Mouse (Mus musculus) right cerebral cortex, postnatal 14 days (tissue): ENCODE measurements around the gene Adamts18.

Experiments
- DNase-seq: peaks from one replicate; pipeline ENCODE4 v3.0.0; 2022

Adamts18 gene

DNA sequence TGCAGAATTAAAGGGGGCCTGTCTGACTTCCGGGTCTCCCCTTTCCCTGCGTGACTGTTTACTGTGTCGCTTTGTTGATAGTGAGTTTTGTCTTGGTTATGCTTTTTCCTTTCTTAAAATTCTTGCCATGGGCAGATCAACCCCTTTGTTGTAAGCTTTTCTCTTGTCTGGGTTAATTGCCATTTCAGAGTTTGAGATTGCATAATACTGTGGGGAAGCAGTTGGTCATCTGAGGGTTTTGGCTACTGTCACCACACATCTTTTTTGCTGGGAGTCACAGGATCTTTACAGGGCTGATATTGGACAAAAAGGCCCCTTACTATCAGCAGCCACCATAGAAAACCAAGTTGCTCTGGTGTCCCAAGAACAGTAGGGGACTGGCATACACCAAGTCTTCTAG is 96.2 kb downstream of the Adamts18 start:
- DNase-seq, result no peak

DNA sequence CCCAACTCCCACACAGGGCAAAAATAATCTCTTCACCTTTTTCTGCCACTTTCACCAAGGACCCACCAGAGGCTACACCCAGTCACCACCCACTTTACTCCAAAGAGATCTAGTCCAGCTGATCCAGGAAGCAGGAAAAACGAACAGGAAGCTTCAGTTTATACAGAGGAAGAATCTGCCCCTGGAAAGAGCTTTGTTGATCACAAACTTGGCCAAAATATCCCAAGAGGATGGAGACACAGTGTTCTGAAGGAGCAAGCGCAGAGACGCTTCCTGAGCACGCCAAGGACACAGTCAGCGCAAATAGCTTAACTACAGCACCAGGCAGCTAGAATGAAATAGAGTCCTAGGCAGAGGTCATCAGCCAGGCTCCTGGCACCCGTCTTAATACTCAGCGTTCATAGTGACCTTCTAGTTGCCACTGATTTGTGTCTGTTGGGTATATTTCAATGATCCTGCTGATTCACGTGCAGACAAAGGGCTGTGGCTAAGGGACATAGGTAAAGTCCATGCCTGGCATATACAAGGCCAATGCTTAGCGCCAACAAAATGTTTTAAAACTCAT is 113.0 kb downstream of the Adamts18 start:
- no peak for DNase-seq

DNA sequence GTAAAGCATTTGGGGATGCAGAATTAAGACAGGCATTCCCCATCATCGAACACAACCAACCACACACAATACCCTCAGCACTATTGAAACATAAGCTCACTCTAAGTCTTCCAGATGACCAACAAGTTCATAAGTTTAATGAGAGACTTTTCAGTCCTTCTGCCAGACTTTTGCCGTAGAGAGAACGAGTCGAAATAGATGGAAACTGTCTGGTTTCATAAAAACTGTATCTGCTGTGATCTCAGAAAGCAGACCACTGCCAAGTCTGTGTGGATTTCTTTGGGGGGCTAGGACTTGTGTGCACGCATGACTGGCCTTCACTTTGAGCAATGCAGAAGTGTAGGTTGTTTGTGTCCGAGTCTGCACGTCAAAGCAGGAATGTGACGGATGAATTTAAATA is 123.2 kb downstream of the Adamts18 start:
- DNase-seq, result no peak

DNA sequence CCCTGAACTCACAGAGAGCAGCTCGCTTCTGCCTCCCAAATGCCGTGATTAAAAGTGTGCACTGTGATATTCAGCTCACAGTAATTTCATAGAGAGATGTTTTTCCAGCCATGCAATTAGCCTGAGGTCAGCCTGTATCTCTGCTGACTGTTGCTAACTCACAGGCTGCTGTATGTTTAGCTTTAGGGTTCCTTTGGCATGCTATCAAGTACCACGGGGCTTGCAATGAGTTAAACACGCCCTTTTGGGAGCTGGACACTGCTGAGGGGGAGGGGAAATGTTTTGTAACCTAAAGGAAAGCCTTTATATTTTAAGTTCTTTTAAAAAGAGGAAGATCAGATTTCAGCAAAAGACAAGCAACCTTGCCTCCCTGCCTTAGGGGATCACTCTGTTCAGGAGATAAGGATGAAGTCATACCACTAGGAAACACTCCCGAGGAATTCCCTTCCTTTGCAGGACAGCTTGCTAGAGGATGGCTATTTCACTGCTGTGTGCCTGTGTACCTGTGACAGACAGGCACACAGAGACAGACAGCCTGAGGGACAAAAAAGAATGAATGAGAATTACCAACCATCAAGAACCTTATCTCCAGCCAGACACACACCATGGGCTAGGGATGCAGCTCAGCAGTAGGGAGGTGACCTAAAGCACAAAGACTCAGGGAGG is 124.5 kb downstream of the Adamts18 start:
- DNase-seq, result no peak

DNA sequence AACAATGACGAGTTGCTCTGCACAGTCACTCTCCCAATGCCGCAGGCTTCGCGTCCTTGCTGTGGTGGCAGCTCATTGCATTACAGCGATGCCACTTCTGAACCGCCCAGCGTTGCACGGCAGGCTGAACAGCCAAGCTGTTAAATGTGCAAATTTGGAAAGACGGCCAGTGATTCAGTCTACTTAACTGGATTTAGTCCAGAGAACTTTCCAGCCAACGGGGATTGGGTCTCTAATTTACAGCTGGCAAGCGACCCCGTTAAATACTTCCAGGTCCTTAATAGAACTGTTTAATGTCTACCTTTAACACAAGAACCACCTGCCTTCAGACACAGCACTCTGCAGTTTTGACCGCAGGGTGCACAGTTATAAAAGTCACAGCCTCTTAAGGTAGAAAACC is 127.1 kb downstream of the Adamts18 start:
- DNase-seq, result peak; percentile 19

DNA sequence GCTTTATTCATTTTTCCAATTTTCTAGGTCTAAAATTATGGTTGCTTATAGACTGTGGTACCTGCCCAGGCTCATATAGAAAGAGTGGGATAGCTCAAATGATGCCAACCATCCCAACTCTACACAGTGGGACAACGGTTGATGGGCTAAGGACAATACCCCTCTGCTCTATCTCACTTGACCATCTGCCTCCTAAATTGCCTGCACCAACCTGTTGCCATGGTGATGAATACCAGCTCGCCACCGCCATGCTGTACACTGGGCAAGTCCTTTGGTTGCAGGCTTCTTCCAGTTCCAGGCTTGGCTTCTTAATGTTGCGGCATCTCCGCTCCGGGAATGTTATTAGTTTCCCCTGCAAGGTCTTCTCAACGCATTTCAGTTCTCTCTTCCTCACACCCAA is 143.6 kb downstream of the Adamts18 start:
- DNase-seq, result no peak

DNA sequence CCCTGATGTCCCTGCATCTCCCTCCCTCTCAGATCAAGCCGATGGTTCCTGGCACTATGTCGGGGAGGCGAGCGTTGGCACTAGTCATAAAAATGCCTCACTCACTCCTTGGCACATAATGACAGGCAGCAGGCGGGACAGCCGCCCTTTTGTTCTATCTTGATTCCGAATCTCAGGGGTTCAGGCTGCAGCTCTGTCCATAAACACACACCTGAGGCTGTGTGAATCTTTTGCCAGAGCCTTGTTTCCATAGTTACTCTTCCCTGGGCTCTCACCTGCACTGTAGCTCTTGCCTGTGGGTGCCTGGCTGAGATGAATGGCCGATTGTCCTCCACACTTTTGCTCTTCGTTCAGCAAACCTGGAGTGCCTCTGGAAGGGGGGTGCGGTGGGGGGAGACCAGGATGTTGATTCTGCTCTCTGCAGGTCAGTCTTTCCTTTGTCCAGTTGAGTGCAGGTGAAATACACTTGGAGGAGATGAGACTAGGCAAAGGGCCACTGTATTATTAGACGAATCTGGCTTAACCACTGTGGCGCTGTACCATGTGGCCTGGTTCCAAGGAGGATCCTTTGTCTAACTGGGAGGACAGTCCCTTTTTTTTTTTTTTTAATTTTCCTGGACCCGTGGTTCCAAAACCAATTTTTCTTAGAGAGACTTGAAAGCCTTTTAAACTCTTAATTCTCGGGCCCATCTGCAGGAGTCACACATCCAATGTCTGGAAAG is 156.8 kb downstream of the Adamts18 start:
- DNase-seq, result no peak

DNA sequence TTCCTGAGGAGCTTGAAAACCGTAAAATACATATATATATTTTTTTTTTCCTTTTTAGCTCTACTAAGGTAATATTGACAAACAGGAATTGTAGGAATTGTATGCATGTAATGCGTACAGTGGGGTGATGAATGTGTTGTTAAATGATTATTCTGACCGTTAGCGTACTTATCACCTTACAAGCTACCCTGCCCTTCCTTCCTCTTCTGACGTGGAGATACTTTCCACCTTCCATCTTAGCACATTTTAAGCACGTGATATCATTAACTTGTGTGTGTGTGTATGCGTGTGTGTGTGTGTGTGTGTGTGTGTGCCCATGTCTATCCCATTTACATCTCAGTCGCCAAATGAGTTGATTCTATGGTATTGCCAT is 160.0 kb downstream of the Adamts18 start:
- no peak for DNase-seq

DNA sequence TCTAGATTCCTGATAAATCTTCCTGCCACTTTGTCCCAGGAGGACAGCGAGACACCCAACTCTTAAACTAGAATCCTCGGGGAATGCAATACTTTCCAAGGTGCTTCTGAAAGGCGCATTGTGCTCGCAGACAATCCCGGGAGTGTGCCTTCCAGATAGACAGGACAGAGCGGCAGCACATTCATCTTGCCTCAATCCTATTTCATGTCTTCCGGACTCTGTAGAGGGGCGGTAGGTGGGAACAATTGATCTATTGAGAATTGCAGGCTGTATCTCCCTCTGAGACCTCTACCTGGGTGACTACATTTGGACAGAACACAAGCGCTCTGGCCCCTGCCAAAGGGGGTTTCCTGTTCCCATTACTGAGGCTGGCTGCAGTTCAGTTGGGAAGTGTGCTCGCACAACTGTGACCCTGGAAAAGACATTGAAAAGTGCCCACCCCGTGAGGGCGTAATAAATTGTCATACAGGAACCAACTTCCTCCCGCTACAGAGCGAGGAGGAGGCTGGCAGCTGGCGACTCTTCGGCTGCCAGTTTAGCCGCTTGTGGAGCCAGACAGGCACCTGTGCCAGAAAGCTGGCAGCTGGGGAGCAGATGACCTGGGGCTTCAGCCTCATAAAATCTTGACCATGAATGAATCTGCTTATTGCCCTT is 160.5 kb downstream of the Adamts18 start:
- DNase-seq, result no peak

DNA sequence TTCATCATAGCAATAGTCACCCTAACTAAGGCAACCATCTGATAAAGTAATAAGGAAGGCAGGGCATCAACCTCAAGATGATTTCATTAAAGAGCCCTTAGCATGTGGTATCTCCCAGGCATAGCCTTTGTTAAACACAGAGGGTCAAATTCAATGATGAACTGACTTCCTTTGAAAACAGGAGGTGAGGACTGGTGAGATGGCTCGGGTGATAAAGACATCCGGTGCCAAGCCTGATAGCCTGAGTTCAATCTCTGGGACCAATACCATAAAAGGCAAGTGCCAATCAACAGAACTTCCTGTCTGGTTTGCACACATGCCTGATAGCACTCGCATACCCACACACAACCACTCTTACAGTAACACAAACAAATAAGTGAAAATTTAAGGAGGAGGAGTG is 169.2 kb downstream of the Adamts18 start:
- no peak for DNase-seq

DNA sequence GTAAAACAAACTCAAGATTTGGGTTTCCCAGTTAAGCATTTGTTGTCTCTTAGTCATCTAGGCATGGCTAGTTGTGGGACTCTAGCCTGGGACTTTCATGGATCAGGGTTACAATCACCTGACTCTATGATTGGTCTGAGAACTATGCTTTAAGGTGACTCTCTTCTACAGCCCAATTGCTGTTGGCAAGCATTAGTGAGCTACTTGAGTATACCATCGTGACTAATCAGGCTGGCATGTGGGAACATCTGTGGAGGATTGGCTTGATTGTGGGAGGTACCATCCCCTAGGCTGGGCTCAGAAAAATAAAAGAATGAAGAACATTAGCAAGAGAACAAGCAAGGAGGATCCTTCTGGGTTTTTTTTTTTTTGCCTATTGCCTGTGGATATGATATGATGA is 171.7 kb downstream of the Adamts18 start:
- DNase-seq, result no peak

DNA sequence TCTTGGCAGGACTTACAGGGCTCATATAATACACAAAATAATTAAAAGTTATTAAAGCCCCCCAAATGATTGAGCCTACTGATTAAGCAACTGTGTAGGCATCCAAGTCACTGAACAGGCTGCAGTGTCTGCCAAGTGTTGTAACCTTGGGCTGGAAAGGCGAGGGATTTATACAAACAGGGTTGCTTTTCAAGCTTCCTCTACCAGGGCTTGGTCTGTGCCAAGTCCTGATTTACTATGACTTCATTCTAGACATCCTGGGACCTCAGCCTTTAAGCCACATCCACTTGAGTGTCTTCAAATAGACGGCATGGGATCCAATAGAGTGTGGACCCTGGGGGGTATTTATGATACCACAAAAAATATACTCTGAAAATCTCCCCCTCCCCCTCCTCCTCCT is 173.3 kb downstream of the Adamts18 start:
- DNase-seq, result no peak

DNA sequence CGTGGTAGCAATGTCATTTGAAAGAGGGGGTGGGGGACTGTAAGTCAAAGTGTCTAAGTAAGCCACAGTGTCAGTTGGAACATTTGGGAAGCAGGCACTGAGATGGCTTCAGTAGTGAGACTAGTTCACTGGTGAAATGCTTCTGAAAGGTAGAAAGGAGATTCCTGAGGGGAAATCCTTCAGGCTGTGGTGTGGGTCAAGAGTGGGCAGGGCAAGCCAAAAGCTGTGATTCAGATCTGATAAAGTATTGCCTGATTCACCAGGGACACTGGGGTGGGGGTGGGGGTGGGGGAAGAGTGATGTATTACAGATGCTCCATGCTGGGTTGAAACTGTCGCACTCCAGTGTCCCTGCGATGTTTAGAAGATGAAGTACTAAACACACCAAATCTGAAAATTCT is 173.9 kb downstream of the Adamts18 start:
- no peak for DNase-seq

DNA sequence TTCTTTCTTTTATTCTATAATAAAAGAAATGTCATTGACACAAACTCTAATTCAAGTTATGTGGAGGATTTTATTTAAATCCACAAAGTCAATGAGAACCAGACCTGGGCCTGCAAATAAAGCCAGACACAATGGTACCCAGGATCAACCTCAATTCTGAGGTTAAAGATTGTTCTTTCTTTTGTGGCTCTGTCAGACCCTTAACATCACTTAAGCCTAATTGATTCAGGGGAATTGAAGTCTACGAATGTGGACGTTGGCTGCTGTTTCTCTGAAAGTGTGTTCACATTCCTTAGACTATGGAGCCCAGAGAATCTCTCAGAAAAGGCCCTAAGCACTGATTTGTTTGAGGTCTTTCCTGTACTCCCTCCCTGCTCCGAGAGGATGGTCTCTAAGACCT is 175.2 kb downstream of the Adamts18 start:
- DNase-seq, result no peak

DNA sequence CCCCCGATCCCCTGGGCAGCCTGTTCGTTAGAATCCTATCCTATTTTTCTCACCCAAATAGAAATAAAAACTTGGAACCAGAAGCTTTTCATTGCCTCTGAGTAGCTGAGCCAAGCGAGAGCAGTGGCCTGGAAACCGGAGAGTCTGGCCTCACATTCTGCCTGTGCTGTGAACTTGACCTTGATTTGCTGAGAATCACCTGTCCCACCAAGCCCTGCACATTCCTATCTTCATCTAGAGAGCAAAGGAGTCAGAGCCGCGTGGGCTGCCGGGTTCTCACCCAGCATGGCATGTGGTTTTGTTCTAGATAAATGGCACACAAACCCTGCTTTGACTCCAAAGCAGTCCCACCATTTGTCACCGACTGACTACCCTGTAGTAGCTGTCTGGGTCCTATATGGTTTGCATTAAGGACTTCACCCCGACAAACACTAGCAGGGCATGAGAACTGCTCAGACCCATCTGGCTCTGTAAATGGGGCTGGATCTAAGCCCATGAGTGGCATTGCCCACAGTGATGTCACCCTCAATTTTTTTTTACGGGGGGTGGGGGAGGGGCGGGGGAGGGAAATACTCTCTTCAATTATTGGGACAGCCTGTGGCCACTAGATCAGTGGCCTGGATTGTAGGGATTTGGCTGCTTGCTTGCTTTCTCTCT is 175.8 kb downstream of the Adamts18 start:
- DNase-seq, result no peak

DNA sequence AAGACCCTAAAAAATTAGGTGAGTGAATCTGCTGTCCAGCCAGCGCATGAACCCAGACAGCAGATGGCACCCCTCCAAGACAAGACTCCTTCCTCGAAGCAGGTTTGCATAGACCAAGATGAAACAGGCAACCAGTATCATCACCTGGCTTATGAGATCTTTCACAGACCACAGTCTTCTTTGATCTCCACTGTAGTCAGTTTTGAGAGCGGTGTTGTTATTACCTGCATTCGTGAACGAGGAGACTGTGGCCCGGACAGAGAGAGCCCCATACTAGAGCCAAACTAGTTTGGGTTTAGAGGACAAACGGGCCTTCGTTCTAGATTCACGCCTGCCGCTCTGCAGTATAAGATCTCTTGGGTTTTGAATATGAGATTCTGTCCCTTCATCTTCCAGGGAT is 178.6 kb downstream of the Adamts18 start:
- no peak for DNase-seq

DNA sequence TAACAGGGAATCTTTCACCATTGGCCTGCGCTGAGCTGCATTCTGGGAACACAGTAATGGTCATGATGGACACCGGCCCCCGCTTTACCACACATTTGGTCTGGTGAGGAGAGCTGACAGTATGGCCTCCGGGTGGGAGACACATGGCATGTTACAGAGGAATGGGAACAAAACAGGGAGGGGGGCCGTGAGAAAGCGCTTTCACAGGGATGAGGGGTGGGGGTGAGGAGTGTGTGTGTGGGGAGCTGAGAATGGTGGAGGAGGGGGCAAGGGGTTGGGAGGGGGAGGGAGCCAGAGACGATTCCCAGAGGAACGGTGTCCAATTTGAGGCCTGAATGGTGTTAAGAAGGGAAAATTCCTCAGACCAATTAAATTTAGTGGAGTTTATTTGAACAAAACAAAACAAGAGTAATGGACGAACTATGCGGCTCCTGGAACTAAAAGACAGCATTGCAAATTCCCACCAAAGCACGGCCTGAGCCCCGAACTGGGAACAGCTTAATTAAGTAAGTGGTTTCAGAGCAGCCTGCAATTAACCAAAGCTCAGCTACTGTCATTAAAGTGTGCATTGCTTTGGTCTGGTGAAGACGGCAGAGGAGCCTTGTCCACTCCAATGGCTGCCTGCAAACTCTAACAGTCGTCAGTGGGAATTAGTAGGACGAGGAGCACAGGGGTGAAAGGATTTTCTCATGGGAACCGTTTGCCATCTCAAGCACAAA is 181.7 kb downstream of the Adamts18 start:
- DNase-seq, result no peak

DNA sequence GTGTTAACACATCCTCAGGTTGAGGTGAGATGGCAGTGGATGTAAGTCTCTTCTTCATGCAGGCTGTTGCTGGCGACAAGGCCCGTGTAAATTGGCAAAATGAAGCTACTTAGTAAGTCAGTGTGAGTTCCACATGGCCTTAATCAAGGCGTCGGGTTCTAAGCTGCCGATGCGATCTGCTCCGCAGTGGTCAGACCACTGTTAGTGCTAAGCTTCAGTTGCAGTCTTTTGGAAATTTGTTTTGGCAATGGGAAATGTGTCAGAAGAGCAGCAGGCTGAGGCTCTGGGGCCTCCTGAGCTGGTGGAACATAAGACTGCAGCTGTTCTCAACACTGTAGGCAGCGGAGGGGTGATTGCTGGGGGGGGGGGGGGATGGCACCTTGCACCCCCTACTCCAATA is 182.6 kb downstream of the Adamts18 start:
- DNase-seq, result no peak

DNA sequence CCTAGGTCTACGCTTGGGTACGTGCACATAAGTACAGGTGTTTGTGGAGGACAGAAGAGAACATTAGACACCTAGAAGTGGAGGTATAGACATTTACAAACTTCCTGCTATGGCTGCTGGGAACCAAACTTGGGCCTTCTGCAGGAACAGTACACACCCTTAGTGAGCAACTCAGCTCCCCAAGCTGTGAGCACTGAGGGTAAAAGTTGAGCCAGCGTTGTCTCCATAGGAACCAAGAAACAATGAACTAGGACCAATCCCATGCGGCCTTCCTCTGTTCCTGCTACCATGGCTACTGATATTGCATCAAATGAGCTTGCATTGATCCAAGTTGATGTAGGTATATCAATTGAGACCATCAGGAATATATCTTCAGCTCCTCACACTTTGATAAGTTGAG is 183.5 kb downstream of the Adamts18 start:
- no peak for DNase-seq

DNA sequence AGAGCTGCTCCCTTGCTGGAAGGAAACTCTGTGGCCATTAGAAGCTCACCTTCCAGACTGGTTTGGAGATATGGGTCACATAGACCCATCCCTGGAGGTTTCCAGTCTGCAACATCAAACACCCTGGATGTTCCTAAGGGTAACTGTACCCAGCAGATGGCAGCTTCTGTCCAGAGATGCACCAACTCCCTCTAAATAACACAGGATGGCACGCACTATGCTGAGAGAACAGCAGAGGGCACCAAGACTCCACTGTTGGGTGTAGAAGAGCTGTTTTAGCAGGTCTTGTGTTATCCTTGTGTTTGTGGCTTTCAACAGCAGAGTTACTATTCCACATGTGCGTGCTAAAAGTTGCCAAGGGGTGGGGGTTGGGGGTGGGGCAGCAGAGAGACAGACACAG is 184.0 kb downstream of the Adamts18 start:
- peak; percentile 89 for DNase-seq

DNA sequence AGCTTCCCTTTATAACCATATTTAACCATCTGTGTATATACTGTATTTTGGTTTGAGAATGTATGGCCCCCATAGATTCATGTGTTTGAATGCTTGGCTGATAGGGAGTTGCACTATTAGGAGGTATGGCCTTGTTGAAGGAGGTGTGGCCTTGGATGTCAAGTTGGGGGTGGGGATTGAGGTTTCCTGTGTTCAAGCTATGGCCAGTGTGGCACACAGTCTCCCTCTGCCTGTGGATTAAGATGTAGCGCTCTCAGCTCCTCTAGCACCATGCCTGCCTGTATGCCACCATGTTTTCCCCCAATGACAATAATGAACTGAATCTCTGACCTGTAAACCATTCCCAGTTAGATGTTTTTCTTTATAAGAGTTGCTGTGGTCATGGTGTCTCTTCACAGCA is 188.4 kb downstream of the Adamts18 start:
- no peak for DNase-seq

DNA sequence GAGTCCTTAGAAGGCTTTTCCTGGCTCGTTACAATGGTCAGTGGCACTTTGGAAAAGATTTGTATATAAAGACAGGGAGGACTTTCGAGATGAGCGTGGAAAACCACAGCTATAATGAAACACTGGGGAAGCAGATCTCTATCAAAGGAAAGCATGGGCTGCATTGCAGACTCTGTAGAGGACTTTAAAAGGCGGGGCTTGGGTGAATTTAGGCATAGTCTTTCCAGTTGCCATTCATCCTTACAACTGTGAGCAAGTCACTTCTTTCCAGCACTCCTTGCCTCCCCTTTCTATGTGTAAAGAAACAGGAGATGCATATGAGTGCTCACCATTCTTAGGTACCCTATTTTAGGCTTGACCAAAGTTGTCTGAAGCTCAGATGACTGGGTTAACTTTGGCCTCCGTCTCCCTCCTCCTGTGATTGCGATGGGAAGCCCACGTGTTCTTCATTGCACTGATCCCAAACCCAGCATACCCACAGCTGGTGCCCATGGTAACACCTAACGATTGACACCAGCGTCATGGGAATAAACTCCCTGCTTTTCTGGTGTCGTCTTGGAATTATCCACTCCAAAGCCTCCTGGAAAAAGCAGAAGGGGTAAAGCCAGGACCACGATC is 191.7 kb downstream of the Adamts18 start:
- no peak for DNase-seq
